Mouse (Mus musculus) megakaryocyte, embryonic 14.5 days (primary cell): ENCODE results near the gene Fgd1.

Experiments used
- FLI1 ChIP-seq: IDR thresholded peaks from 2 replicates; pipeline ENCODE4 v1.6.1; 2012; ENCODE audit warnings: low read length, inconsistent platforms, mixed read lengths
- GATA1 ChIP-seq: IDR thresholded peaks from 3 replicates; pipeline ENCODE4 v1.6.1; 2012; ENCODE audit warnings: mixed read lengths, low read length, inconsistent platforms, borderline replicate concordance

DNA sequence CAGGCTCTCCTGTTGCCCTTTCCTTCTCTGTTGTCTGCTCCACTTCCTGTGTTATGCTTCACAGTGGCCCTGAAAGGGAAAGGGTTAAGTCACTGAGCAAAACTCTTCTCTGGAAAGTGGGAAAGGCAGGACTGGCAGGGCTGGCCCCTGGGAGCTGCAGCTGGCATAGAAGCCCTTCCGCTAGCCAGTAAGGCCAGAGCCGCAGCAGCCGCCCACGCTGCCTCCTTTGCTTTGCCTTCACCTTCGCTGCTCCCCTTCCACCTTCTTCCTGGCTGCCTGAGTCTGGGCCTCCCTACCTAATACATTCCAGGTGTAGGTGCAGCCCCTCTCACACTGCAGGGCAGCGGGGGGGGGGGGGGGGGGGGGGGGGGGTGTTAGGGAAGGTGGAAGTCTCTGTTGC, 8.5 kb downstream of the Fgd1 start:
- TF ChIP-seq GATA1, result no peak
- no peak for TF ChIP-seq FLI1
